Mouse (Mus musculus): ENCODE measurements around the gene Klf1.

Klf1 gene

DNA sequence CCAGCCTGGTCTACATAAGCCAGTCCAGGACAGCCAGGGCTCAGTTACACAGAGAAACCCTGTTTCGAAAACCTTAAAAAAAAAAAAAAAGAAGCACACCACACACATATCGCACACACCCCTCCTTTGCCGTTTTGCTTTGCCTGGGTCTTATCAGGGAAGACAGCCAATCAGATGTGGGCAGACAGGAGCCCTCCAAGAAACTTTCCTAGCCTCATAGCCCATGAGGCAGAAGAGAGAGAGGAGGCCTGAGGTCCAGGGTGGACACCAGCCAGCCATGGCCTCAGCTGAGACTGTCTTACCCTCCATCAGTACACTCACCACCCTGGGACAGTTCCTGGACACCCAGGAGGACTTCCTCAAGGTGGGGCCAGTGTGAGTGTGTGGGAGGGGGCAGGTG lies at the start of gene Klf1:
Gene Klf1, plus strand, starts transcription at position 177 of the 400 bp plus-strand sequence.
- peak; percentile 96 for DNase-seq (ENCODE audit: extremely low read depth, low read depth)

DNA sequence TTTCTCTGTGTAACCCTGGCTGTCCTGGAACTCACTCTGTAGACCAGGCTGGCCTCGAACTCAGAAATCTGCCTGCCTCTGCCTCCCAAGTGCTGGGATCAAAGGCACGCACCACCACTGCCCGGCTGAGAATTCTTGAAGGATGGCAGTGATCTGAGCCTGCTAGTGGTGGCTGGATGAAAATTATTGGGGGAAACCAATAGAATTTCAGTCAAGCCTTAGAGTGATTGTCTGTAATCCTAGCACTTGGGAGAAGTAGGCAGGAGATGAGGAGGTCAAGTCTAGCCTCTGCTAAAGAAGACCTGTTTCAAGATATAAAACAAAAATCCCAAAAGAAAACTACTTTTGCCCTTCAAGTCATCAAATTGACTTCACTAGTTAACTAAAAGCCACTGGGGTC lies 45.3 kb upstream of the Klf1 start:
- DNase-seq (ENCODE audit: extremely low read depth, low read depth) = no peak

DNA sequence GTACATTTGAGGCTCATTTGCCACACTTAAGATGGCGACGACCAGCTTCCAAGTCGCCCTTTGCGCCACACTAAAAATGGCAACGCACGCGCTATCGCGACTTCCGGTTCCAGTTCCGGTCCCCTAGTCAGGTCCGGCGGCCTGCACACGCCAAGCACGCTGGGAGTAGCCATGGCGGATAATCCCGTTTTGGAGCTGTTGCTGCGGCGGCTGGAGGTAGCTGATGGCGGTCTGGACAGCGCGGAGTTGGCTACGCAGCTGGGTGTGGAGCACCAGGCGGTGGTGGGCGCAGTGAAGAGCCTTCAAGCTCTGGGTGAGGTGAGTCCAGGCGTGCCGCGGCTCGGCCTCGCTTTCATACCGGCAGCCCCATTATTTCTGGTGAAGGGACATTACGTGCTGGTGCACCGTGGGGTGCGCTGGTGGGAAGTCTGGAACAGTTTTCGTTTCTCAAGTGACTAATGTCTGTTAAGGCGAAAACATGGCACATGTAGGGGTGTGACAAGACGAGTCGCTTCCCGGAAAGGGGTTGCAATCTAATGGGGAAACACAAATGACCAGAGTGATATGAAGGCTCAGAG lies 44.8 kb upstream of the Klf1 start, which contains the start of gene Farsa:
Gene Farsa, plus strand, starts transcription at position 126 of the 578 bp plus-strand sequence.
- DNase-seq (ENCODE audit: extremely low read depth, low read depth) = peak; percentile 87

- no peak for DNase-seq (ENCODE audit: extremely low read depth, low read depth)
Measured at GRCm38 (mm10) chr8:84871376-84872308, 30.1 kb upstream of the Klf1 start, which contains the start of gene Syce2. Gene Syce2, plus strand, starts transcription at chr8:84872111.

GRCm38 (mm10) chr8:84872309-84872965 lies 29.3 kb upstream of the Klf1 start:
- DNase-seq (ENCODE audit: extremely low read depth, low read depth) = no peak

GRCm38 (mm10) chr8:84873016-84873415 lies 28.7 kb upstream of the Klf1 start:
- DNase-seq (ENCODE audit: extremely low read depth, low read depth) = no peak

DNA sequence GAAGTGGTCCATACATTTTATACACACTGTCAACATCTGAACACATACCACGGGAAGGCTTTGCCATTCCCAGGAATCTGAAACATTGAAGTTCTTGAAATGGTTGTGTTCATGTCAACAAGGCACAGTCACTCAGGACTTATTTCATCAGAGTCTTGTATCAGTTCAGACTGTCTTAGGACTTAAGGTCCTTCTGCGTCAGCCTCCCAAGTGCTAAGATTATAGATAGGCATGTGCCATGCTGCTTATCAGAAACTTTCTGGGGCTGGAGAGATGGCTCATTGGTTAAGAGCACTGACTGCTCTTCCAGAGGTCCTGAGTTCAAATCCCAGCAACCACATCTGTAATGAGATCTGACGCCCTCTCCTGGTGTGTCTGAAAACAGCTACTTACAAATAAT lies 27.4 kb upstream of the Klf1 start:
- DNase-seq (ENCODE audit: extremely low read depth, low read depth) = no peak

DNA sequence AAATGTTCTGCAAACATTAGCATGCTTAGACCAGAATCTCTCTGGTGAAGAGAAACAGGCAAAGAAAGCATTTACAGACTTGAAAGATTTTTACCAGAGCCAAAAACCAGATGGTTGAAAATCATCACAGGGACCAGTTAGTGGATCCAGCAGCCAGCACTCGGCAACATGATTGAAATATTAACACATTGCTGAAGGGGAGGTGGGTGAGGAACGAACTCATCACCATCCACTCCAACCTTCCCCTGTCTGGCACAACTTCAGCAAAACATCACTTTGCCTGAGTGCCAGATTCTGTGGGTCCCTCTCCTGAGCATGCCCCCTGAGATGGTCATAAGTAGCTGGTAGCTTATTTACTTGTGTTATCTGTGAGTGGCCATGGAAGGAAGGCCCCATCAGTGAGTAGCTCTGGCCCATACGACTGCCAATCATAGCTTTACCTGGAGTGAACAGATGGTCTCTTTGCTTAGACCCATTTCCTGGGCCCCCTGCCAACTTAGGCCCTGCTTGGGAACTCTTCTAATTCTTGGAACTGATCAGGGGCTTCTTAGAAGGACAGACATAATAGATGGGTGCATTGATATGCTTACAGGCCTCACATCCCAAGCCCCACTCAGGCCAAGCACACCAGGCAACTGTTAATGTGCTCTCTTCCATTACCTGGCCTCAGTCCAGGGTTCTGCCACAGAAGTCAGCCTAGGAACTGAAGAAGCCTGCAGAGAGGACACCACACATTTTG lies 24.3 kb upstream of the Klf1 start:
- DNase-seq (ENCODE audit: extremely low read depth, low read depth) = no peak

DNA sequence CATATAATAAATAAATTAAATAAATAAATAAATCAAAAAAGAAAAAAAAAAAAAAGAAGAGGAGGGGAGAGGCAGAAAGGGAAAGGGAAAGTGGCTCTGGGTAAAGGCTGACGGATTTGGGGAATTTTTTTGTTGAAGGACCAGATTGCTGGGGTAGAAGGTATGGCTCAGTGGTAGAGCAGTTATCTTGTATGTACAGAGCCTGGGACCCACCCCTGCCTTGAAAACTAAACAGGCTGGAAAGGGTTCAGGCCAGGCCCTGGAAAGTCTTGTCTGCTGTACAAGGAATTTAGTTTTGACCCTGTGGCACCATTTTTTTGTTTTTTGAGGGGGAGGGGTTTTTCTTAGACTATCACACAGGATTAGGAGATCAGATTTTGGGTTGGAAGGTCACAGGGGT lies 22.8 kb upstream of the Klf1 start:
- no peak for DNase-seq (ENCODE audit: extremely low read depth, low read depth)

- no peak for DNase-seq (ENCODE audit: extremely low read depth, low read depth)
Measured at GRCm38 (mm10) chr8:84884728-84885127, 17.0 kb upstream of the Klf1 start.

DNA sequence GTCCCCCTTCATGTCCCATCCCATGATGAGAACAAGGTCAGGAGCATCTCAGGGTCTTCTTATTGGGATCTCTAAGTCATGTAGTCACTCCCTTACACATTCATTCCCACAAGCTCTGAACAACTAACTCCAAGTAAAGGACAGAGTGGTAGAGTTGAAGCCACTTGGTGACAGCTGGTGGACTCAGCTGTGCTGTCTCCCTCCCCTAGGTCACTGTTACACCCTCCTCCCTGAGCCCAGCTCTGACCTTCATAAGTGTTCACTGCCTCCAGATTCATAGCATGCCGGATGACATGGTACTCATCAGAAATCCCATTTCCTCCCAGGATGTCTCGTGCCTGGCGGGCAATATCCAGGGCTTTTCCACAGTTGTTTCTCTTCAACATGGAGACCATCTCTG lies 13.4 kb upstream of the Klf1 start:
- DNase-seq (ENCODE audit: extremely low read depth, low read depth) = no peak

DNA sequence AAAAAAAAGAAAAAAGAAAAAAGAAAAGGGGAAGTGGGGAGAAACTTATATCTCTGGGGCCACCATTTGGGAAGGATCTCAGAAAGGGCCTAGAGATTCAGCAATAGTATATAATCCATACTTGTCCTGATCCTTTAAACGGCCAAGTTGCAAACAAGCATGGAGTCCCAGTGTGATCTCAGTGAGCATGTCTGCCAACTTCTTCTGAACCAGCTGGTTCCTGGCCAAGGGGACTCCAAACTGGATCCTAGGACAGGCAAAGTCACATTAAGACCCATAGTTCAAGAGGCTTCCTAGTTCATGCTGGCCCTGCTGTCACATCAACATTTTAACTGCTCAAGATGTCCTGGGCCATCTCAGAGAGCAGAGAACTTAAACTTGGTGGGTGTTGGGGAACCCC lies 12.6 kb upstream of the Klf1 start:
- no peak for DNase-seq (ENCODE audit: extremely low read depth, low read depth)

- no peak for DNase-seq (ENCODE audit: extremely low read depth, low read depth)
Measured at GRCm38 (mm10) chr8:84892993-84893708, 8.6 kb upstream of the Klf1 start.

DNA sequence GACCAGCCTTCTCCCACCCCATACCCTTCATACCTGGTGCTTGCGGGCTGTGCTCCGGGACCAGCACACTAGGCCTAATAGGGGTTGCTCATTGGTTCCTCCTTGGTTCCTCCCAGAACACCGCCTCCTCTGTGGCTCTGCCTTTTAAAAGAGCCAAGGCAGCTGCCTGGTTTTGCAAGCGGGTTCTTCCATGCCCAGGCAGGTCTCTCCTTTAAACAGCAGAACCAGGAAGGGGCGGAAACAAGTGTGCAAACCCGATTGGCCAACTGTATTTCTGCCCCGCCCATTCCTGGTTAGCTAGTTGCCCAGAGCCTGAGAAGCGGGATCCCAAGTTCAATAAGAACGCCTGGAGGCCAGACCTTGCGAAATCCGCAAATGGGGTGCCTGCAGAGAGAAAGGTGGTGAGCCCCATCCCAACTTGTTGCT lies 8.0 kb upstream of the Klf1 start, which contains the start of gene Gcdh:
Gene Gcdh, minus strand, starts transcription at position 213 of the 426 bp plus-strand sequence.
- DNase-seq (ENCODE audit: extremely low read depth, low read depth) = peak; percentile 96

- DNase-seq (ENCODE audit: extremely low read depth, low read depth) = no peak
Measured at GRCm38 (mm10) chr8:84895963-84896362, 5.8 kb upstream of the Klf1 start.

- peak; percentile 86 for DNase-seq (ENCODE audit: extremely low read depth, low read depth)
Measured at GRCm38 (mm10) chr8:84901071-84901470, 657 bp upstream of the Klf1 start.

DNA sequence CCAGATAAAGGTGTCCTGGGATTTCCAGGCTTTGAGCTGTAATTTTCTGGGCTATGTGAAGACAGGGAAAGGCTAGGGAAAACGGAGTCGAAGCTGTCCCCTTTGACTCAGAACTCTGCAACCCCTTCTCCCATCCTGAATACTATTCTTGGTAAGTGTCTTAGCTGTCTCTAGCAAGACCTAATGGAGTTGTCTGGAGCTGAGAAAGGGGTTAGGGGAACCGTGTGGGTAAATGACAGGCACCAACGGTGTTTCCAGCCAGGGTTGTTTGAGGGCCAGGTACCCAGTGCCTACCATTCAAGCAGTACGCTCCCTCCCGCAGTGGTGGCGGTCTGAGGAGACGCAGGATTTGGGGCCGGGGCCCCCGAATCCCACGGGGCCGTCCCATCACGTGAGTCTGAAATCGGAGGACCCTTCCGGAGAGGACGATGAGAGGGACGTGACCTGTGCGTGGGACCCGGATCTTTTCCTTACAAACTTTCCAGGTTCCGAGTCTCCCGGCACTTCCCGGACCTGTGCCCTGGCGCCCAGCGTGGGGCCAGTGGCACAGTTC lies 715 bp downstream of the Klf1 start:
- DNase-seq (ENCODE audit: extremely low read depth, low read depth) = no peak

GRCm38 (mm10) chr8:84902920-84903661 lies 1.4 kb downstream of the Klf1 start:
- DNase-seq (ENCODE audit: extremely low read depth, low read depth) = no peak

DNA sequence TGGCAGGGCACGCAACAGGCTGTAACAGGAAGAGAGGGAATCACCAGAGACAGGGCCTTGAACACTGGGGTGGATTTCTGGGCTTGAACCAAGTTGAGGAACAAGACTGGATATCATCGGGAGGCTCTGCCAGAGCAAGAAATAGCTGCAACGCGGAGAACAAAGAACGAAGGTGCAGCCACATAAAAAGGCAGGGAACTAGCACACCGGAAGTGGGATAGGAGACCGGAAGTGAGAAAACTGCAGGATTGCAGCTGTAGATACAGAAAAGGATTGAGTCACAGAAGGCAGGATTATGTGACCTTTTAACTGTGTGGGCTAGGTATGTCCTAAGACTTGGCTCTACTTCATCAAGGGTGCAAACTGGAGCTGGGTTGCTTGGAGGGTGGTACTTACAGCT lies 2.6 kb downstream of the Klf1 start:
- DNase-seq (ENCODE audit: extremely low read depth, low read depth) = no peak

DNA sequence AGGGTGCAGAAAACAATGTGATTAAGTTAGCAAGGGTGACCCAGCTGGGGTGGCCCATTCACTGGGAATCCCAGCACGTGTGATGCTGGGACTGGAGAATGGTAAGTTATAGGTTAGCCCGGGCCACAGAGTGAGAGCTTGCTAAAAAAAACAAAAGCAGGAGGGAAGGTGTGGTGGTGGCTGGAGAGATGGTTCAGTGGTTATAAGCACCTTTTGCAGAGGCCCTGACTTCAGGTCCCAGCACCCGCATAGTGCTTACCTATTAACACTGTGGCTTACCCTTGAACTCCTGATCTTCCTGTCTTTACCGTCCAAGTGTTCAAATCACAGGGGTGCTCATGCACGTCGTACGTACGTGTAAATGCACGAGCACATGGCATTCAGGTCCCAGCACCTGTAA lies 5.3 kb downstream of the Klf1 start:
- DNase-seq (ENCODE audit: extremely low read depth, low read depth) = no peak
